In the genomic region with DNA sequence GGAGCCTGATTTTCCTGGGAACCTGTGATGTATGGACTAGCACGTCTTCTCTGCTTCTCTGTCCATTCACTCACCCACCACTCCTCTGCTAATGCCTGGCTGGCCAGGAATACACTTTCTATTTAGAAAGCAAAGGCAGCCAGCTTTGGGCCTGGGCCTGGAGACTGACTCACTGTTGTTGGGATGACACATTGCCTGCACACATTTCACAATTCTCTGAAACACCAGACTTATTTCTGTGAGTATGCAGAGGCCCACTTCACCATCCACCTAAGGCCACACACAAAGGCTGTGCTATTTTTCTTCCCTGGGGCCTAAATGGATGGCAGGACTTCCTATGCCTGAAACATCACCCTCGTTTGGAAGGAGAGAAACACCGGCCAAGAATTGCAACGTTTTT, we compare ENCODE assay signal across 8 mouse cellular contexts.
DNase-seq lines count a peak whose midpoint lies in the region; ATAC-seq and TF ChIP-seq lines count a peak whose summit lies in the region.

No protein-coding gene starts in this region.

- no peak overlapping the region for H3K9ac ChIP-seq in neural tube, embryonic 13.5 days
- no peak overlapping the region for H3K9ac ChIP-seq in forebrain, postnatal 0 days

- H3K4me1 ChIP-seq in neural tube, embryonic 13.5 days (replicated peaks): no peaks in the 10 kb centered on the region
- no peaks in the 10 kb centered on the region for H3K4me1 ChIP-seq in forebrain, postnatal 0 days (ENCODE audit: insufficient read depth)

- H3K9me3 ChIP-seq in neural tube, embryonic 13.5 days: no peaks in the 10 kb centered on the region
- no peaks in the 10 kb centered on the region for H3K9me3 ChIP-seq in forebrain, postnatal 0 days (ENCODE audit: low read length)

- H3K27me3 ChIP-seq in neural tube, embryonic 13.5 days: no peaks in the 10 kb centered on the region
- no peaks in the 10 kb centered on the region; the same call in 1 of the 2 replicates for H3K27me3 ChIP-seq in forebrain, postnatal 0 days (ENCODE audit: insufficient read depth, low read length)

- no peak overlapping the region for H3K4me2 ChIP-seq in neural tube, embryonic 13.5 days
- H3K4me2 ChIP-seq in forebrain, postnatal 0 days (ENCODE audit: low read depth): no peak overlapping the region

- ATAC-seq in neural tube, embryonic 13.5 days (ENCODE audit: low read depth): peak; percentile 40
- ATAC-seq in forebrain, postnatal 0 days: no peak

- H3K36me3 ChIP-seq in neural tube, embryonic 13.5 days: no peaks in the 10 kb centered on the region
- H3K36me3 ChIP-seq in forebrain, postnatal 0 days (ENCODE audit: insufficient read depth): no peaks in the 10 kb centered on the region

- no peak overlapping the region for H3K4me3 ChIP-seq in neural tube, embryonic 13.5 days
- H3K4me3 ChIP-seq in forebrain, postnatal 0 days (ENCODE audit: low read depth, low read length): no peak overlapping the region

- no peak for DNase-seq in neural tube, embryonic 10.5 days (ENCODE audit: extremely low spot score, low spot score)
- DNase-seq in forebrain, postnatal 0 days: no peak
- peak; percentile 43 for DNase-seq in layer of hippocampus, adult 9-10 months (ENCODE audit: low spot score)
- DNase-seq in right cerebral cortex, adult 2 months (ENCODE audit: low spot score in 2 of 2): peak; percentile 68 to 81
- no peak for DNase-seq in spleen, postnatal 4 days (ENCODE audit: low spot score in 2 of 2)
- no peak for DNase-seq in cerebellum, postnatal 14 days
- no peak for DNase-seq in spleen, adult 12 weeks (ENCODE audit: low spot score)

- no peak for TF ChIP-seq CTCF in forebrain, postnatal 0 days (IDR thresholded peaks at IDR 0.05; ENCODE audit: low read depth)

- peak overlapping the region; percentile 38; the same call in 1 of the 2 replicates for H3K27ac ChIP-seq in neural tube, embryonic 13.5 days (replicated peaks)
- 0 out of 2 replicates have a peak overlapping the region, but pooled peaks have one; percentile 21 for H3K27ac ChIP-seq in forebrain, postnatal 0 days (ENCODE audit: low read depth, low read length)

- 53% methylated on average over 4 of the region's 4 CpGs for WGBS in neural tube, embryonic 13.5 days
- 19% methylated on average over 4 of the region's 4 CpGs for WGBS in forebrain, postnatal 0 days

Comparison
In these comparisons a context has a peak if more than half of its experiments do, and no peak if none do; other contexts are left out.
1. DNase-seq: peak in layer of hippocampus, adult 9-10 months (single experiment) and right cerebral cortex, adult 2 months (2 of 2); none in neural tube, embryonic 10.5 days (single experiment), forebrain, postnatal 0 days (single experiment), spleen, postnatal 4 days (0 of 2), cerebellum, postnatal 14 days (0 of 2) and spleen, adult 12 weeks (single experiment).